Mouse (Mus musculus) kidney, embryonic 16.5 days (tissue): Measurements from ENCODE around the gene Kat8. TPM values are rescaled to one million over a fixed set of nuclear protein-coding genes. Genes with fewer than 3 reads are reported as not detected.
A peak's percentile ranks its signal among the peaks of the same experiment; 100 is the strongest.

Source experiments
- ATAC-seq: fragments of 200-750 bp; cut with Nextera tagmentation; 2 replicates; pipeline ENCODE4 v1.8.0; 2017; ENCODE audit warnings: moderate TSS enrichment; ENCODE audit not compliant: low FRiP score, low TSS enrichment
- H3K27ac ChIP-seq: fragments of 300-500 bp; sonication (generic); 2 replicates; pipeline ENCODE4 v1.5.1; 2014; ENCODE audit warnings: low read length
- H3K27me3 ChIP-seq: fragments of 300-500 bp; sonication (generic); 2 replicates; pipeline ENCODE4 v1.6.1; 2014; ENCODE audit warnings: low read length, control low read depth, mixed read lengths; ENCODE audit not compliant: insufficient read depth
- H3K36me3 ChIP-seq: fragments of 300-500 bp; sonication (generic); 2 replicates; pipeline ENCODE4 v1.6.1; 2014; ENCODE audit warnings: low read length, control low read depth, mixed read lengths; ENCODE audit not compliant: insufficient read depth
- H3K4me1 ChIP-seq: fragments of 300-500 bp; sonication (generic); 2 replicates; pipeline ENCODE4 v1.6.1; 2014; ENCODE audit warnings: low read length, control low read depth, mixed read lengths; ENCODE audit not compliant: insufficient read depth
- H3K4me2 ChIP-seq: fragments of 300-500 bp; sonication (generic); replicated peaks from 2 replicates; pipeline ENCODE4 v1.6.1; 2014; ENCODE audit warnings: low read depth, low read length
- H3K4me3 ChIP-seq: fragments of 300-500 bp; sonication (generic); 2 replicates; pipeline ENCODE4 v1.5.1; 2014; ENCODE audit warnings: mild to moderate bottlenecking, low read length
- H3K9ac ChIP-seq: fragments of 300-500 bp; sonication (generic); replicated peaks from 2 replicates; pipeline ENCODE4 v1.6.1; 2014; ENCODE audit warnings: low read length
- H3K9me3 ChIP-seq: fragments of 300-500 bp; sonication (generic); 2 replicates; pipeline ENCODE4 v1.6.1; 2016; ENCODE audit warnings: low read length, control low read depth
- WGBS: fragments of 180-500 bp; shearing (Covaris S2); extraction: QIAGEN DNeasy Blood & Tissue Kit; methylation state at CpG from one replicate; pipeline ENCODE4 v1.1.7; 2014; 5-methylcytosine and 5-hydroxymethylcytosine counted together
- polyA plus RNA-seq: library from polyadenylated mRNA; unstranded; fragments of >200 nt; fragmentation: Nextera tagmentation; extraction: Ambion mirVana; gene quantifications from 2 replicates; pipeline ENCODE4 v1.2.1, GENCODE M21; 2015

Gene Kat8
- polyA plus RNA-seq, 1 experiment from 2014 or later, result 42.7 TPM

GRCm38 (mm10) chr7:127876467-127877348 is 35.6 kb upstream of the Kat8 start, which contains the start of gene Zfp668:
Zfp668 (minus strand) TSS chr7:127876828.
- peak within 1 kb of the TSS; percentile 93 for H3K4me3 ChIP-seq
- H3K4me2 ChIP-seq, result peak within 1 kb of the TSS; percentile 85
- no peaks in the 10 kb centered on the region for H3K9me3 ChIP-seq
- peak; percentile 76 for ATAC-seq
- H3K27me3 ChIP-seq, result no peaks in the 10 kb centered on the region
- H3K9ac ChIP-seq, result peak within 1 kb of the TSS; percentile 91
- peaks cover 39% of the 10 kb centered on the region for H3K36me3 ChIP-seq
- under 1% methylated on average over 60 of the region's 60 CpGs for WGBS
- peak within 1 kb of the TSS; percentile 99 for H3K27ac ChIP-seq
- H3K4me1 ChIP-seq, result peaks cover 26% of the 10 kb centered on the region

GRCm38 (mm10) chr7:127879301-127879700 is 33.0 kb upstream of the Kat8 start:
- 95% methylated on average over 9 of the region's 9 CpGs for WGBS
- H3K27me3 ChIP-seq, result no peaks in the 10 kb centered on the region
- no peak overlapping the region for H3K4me3 ChIP-seq
- H3K27ac ChIP-seq, result no peak overlapping the region
- H3K4me2 ChIP-seq, result no peak overlapping the region
- no peak overlapping the region for H3K9ac ChIP-seq
- peaks cover 65% of the 10 kb centered on the region for H3K36me3 ChIP-seq
- no peak for ATAC-seq
- H3K9me3 ChIP-seq, result no peaks in the 10 kb centered on the region
- H3K4me1 ChIP-seq, result peaks cover 19% of the 10 kb centered on the region

GRCm38 (mm10) chr7:127880431-127880830 is 31.9 kb upstream of the Kat8 start:
- ATAC-seq, result no peak
- H3K4me1 ChIP-seq, result peaks cover 15% of the 10 kb centered on the region
- no peaks in the 10 kb centered on the region for H3K27me3 ChIP-seq
- H3K9ac ChIP-seq, result no peak overlapping the region
- no peaks in the 10 kb centered on the region for H3K9me3 ChIP-seq
- no peak overlapping the region for H3K4me2 ChIP-seq
- H3K4me3 ChIP-seq, result no peak overlapping the region
- WGBS, result 85% methylated on average over 12 of the region's 12 CpGs
- no peak overlapping the region for H3K27ac ChIP-seq
- H3K36me3 ChIP-seq, result peaks cover 72% of the 10 kb centered on the region

GRCm38 (mm10) chr7:127885951-127886350 is 26.4 kb upstream of the Kat8 start:
- H3K9ac ChIP-seq, result no peak overlapping the region
- peaks cover 6% of the 10 kb centered on the region for H3K4me1 ChIP-seq
- no peak for ATAC-seq
- no peaks in the 10 kb centered on the region for H3K27me3 ChIP-seq
- H3K9me3 ChIP-seq, result no peaks in the 10 kb centered on the region
- peaks cover 69% of the 10 kb centered on the region for H3K36me3 ChIP-seq
- H3K27ac ChIP-seq, result no peak overlapping the region
- H3K4me3 ChIP-seq, result no peak overlapping the region
- WGBS, result 51% methylated on average over 6 of the region's 6 CpGs
- H3K4me2 ChIP-seq, result no peak overlapping the region

GRCm38 (mm10) chr7:127886551-127886950 is 25.8 kb upstream of the Kat8 start:
- H3K4me2 ChIP-seq, result no peak overlapping the region
- no peak overlapping the region for H3K27ac ChIP-seq
- peaks cover 63% of the 10 kb centered on the region for H3K36me3 ChIP-seq
- no peak for ATAC-seq
- no peak overlapping the region for H3K9ac ChIP-seq
- no peaks in the 10 kb centered on the region for H3K9me3 ChIP-seq
- H3K4me1 ChIP-seq, result peaks cover 6% of the 10 kb centered on the region
- no peak overlapping the region for H3K4me3 ChIP-seq
- WGBS, result 90% methylated on average over 6 of the region's 6 CpGs
- H3K27me3 ChIP-seq, result no peaks in the 10 kb centered on the region

GRCm38 (mm10) chr7:127887191-127887590 is 25.1 kb upstream of the Kat8 start:
- WGBS, result 89% methylated on average over 8 of the region's 8 CpGs
- H3K9me3 ChIP-seq, result no peaks in the 10 kb centered on the region
- H3K4me1 ChIP-seq, result peaks cover 6% of the 10 kb centered on the region
- H3K4me2 ChIP-seq, result no peak overlapping the region
- H3K27me3 ChIP-seq, result no peaks in the 10 kb centered on the region
- peaks cover 57% of the 10 kb centered on the region for H3K36me3 ChIP-seq
- no peak overlapping the region for H3K4me3 ChIP-seq
- no peak for ATAC-seq
- no peak overlapping the region for H3K9ac ChIP-seq
- no peak overlapping the region for H3K27ac ChIP-seq

- Histone ChIP-seq H3K36me3 (peaks cover 55% of the 10 kb centered on the region), H3K9ac (no peak overlapping the region)
Measured at GRCm38 (mm10) chr7:127887781-127888180, 24.5 kb upstream of the Kat8 start.

GRCm38 (mm10) chr7:127888821-127889220 is 23.5 kb upstream of the Kat8 start:
- Histone ChIP-seq H3K36me3 (peaks cover 44% of the 10 kb centered on the region), H3K27me3 (no peaks in the 10 kb centered on the region), H3K4me1 (peaks cover 3% of the 10 kb centered on the region), H3K4me3 (no peak overlapping the region), H3K9ac (no peak overlapping the region), H3K4me2 (no peak overlapping the region), H3K27ac (no peak overlapping the region), H3K9me3 (no peaks in the 10 kb centered on the region)
- no peak for ATAC-seq
- WGBS, result 62% methylated on average over 3 of the region's 3 CpGs

More at GRCm38 (mm10) chr7:127887781-127888180, 24.5 kb upstream of the Kat8 start:
- no peaks in the 10 kb centered on the region for H3K27me3 ChIP-seq
- no peak overlapping the region for H3K4me3 ChIP-seq
- no peak overlapping the region for H3K27ac ChIP-seq
- H3K9me3 ChIP-seq, result no peaks in the 10 kb centered on the region
- H3K4me2 ChIP-seq, result no peak overlapping the region
- ATAC-seq, result no peak
- peaks cover 6% of the 10 kb centered on the region for H3K4me1 ChIP-seq
- 80% methylated on average over 3 of the region's 3 CpGs for WGBS

GRCm38 (mm10) chr7:127890798-127891197 is 21.5 kb upstream of the Kat8 start, which contains the start of gene Prss53:
Prss53 (minus strand) TSS chr7:127890970.
- no peak within 1 kb of the TSS for H3K9ac ChIP-seq

GRCm38 (mm10) chr7:127894480-127894879 is 17.8 kb upstream of the Kat8 start:
- H3K4me3 ChIP-seq, result peak overlapping the region; percentile 76
- H3K4me1 ChIP-seq, result peaks cover 11% of the 10 kb centered on the region
- H3K27ac ChIP-seq, result no peak overlapping the region
- H3K9me3 ChIP-seq, result no peaks in the 10 kb centered on the region
- H3K27me3 ChIP-seq, result no peaks in the 10 kb centered on the region
- ATAC-seq, result no peak
- H3K9ac ChIP-seq, result peak overlapping the region; percentile 81
- peaks cover 4% of the 10 kb centered on the region for H3K36me3 ChIP-seq
- peak overlapping the region; percentile 85 for H3K4me2 ChIP-seq
- 61% methylated on average over 5 of the region's 5 CpGs for WGBS

More at GRCm38 (mm10) chr7:127890798-127891197, 21.5 kb upstream of the Kat8 start, which contains the start of gene Prss53:
- Histone ChIP-seq H3K36me3 (peaks cover 30% of the 10 kb centered on the region), H3K4me2 (no peak within 1 kb of the TSS), H3K4me3 (no peak within 1 kb of the TSS), H3K9me3 (no peaks in the 10 kb centered on the region), H3K27me3 (no peaks in the 10 kb centered on the region), H3K27ac (no peak within 1 kb of the TSS), H3K4me1 (peaks cover 11% of the 10 kb centered on the region)
- ATAC-seq, result no peak
- 29% methylated on average over 4 of the region's 4 CpGs for WGBS
